Mouse (Mus musculus) spleen, adult 12 weeks (tissue): Measurements from ENCODE around the gene Setdb1.
"Not testable (repeated sequence)": the region's sequence is repeated elsewhere in the genome, so short reads cannot be mapped to it uniquely, and the experiment has no call there.

Experiments used
- DNase-seq: peaks from one replicate; pipeline ENCODE4 v3.0.0; 2022; ENCODE audit warnings: low spot score

The Setdb1 gene

GRCm38 (mm10) chr3:95356701-95357449 lies at the start of gene Setdb1:
Setdb1 (minus strand) TSS chr3:95357202.
- DNase-seq, result peak; percentile 84

GRCm38 (mm10) chr3:95402741-95403140 lies 45.7 kb upstream of the Setdb1 start, which contains the start of gene 4930558C23Rik:
4930558C23Rik (minus strand) TSS chr3:95402841.
- no peak for DNase-seq

GRCm38 (mm10) chr3:95394385-95394784 lies 37.4 kb upstream of the Setdb1 start:
- no peak for DNase-seq

GRCm38 (mm10) chr3:95385401-95386075 lies 28.5 kb upstream of the Setdb1 start:
- DNase-seq, result no peak

- DNase-seq, result no peak
These were observed 16.2 kb upstream of the Setdb1 start for GRCm38 (mm10) chr3:95373208-95373607.

- no peak for DNase-seq
These were observed 13.1 kb upstream of the Setdb1 start for GRCm38 (mm10) chr3:95370101-95370500.

- DNase-seq, result not testable (repeated sequence)
These were observed 3.3 kb upstream of the Setdb1 start for GRCm38 (mm10) chr3:95360276-95360675.

- DNase-seq, result no peak
These were observed 744 bp upstream of the Setdb1 start for GRCm38 (mm10) chr3:95357746-95358145.

- DNase-seq, result peak; percentile 3
These were observed 974 bp downstream of the Setdb1 start for GRCm38 (mm10) chr3:95355911-95356544.

GRCm38 (mm10) chr3:95349491-95349890 lies 7.5 kb downstream of the Setdb1 start:
- DNase-seq, result no peak

- DNase-seq, result not testable (repeated sequence)
These were observed 8.7 kb downstream of the Setdb1 start for GRCm38 (mm10) chr3:95348343-95348742.

GRCm38 (mm10) chr3:95346454-95346853 lies 10.5 kb downstream of the Setdb1 start:
- no peak for DNase-seq

- DNase-seq, result not testable (repeated sequence)
These were observed 13.5 kb downstream of the Setdb1 start for GRCm38 (mm10) chr3:95343356-95344000.

GRCm38 (mm10) chr3:95338251-95338650 lies 18.8 kb downstream of the Setdb1 start:
- DNase-seq, result no peak

- no peak for DNase-seq
These were observed 19.7 kb downstream of the Setdb1 start for GRCm38 (mm10) chr3:95337345-95337744.

GRCm38 (mm10) chr3:95331528-95331927 lies 25.5 kb downstream of the Setdb1 start:
- DNase-seq, result no peak

GRCm38 (mm10) chr3:95328803-95329404 lies 28.1 kb downstream of the Setdb1 start:
- DNase-seq, result no peak

GRCm38 (mm10) chr3:95324454-95325144 lies 32.4 kb downstream of the Setdb1 start:
- DNase-seq, result no peak

- no peak for DNase-seq
These were observed 33.6 kb downstream of the Setdb1 start for GRCm38 (mm10) chr3:95323429-95323828.

- DNase-seq, result no peak
These were observed 37.0 kb downstream of the Setdb1 start for GRCm38 (mm10) chr3:95319701-95320625.
